Mouse (Mus musculus) bone marrow macrophage, adult 2 months (primary cell): ENCODE measurements around the gene Gm20388. TPM values are rescaled to one million over a fixed set of nuclear protein-coding genes. Genes with fewer than 3 reads are reported as not detected.

Experiments used
- H3K27ac ChIP-seq: 2 replicates; pipeline ENCODE4 v1.5.1; 2012; ENCODE audit warnings: low read depth, low read length; ENCODE audit not compliant: insufficient read depth
- H3K4me1 ChIP-seq: 2 replicates; pipeline ENCODE4 v1.6.1; 2012; ENCODE audit warnings: low read length; ENCODE audit not compliant: control insufficient read depth, insufficient read depth
- H3K4me3 ChIP-seq: 2 replicates; pipeline ENCODE4 v1.5.1; 2012; ENCODE audit warnings: mild to moderate bottlenecking, low read length, moderate library complexity; ENCODE audit not compliant: insufficient read depth
- CTCF ChIP-seq: IDR thresholded peaks from 2 replicates; pipeline ENCODE4 v1.5.1; 2012; ENCODE audit warnings: low read depth, mild to moderate bottlenecking, low read length, moderate library complexity
- POLR2A ChIP-seq: IDR thresholded peaks from 2 replicates; pipeline ENCODE4 v1.6.1; 2012; ENCODE audit warnings: mild to moderate bottlenecking, low read depth, low read length, borderline replicate concordance
- polyA plus RNA-seq: library from polyadenylated mRNA; stranded (reverse); fragments of >200 nt; gene quantifications from 2 replicates; pipeline ENCODE4 v1.2.4, GENCODE M21; 2012; ENCODE audit not compliant: missing spikeins, insufficient read depth, insufficient read length

Gene Gm20388
- polyA plus RNA-seq, 1 experiment = 32.7 TPM

- TF ChIP-seq CTCF (no peak), POLR2A (no peak)
- peaks cover 20% of the 10 kb centered on the region for H3K4me1 ChIP-seq
- H3K4me3 ChIP-seq = no peak overlapping the region
- no peak overlapping the region for H3K27ac ChIP-seq
Measured at GRCm38 (mm10) chr8:121697735-121698614, 1787.3 kb downstream of the Gm20388 start.

GRCm38 (mm10) chr8:121698615-121699101, 1788.0 kb downstream of the Gm20388 start:
- TF ChIP-seq CTCF (no peak), POLR2A (no peak)

GRCm38 (mm10) chr8:121699936-121700335, 1789.3 kb downstream of the Gm20388 start:
- Histone ChIP-seq H3K4me1 (peaks cover 16% of the 10 kb centered on the region), H3K27ac (no peak overlapping the region), H3K4me3 (no peak overlapping the region)
- TF ChIP-seq POLR2A (no peak), CTCF (no peak)

More at GRCm38 (mm10) chr8:121698615-121699101, 1788.0 kb downstream of the Gm20388 start:
- Histone ChIP-seq H3K27ac (no peak overlapping the region), H3K4me3 (no peak overlapping the region), H3K4me1 (peaks cover 20% of the 10 kb centered on the region)

DNA sequence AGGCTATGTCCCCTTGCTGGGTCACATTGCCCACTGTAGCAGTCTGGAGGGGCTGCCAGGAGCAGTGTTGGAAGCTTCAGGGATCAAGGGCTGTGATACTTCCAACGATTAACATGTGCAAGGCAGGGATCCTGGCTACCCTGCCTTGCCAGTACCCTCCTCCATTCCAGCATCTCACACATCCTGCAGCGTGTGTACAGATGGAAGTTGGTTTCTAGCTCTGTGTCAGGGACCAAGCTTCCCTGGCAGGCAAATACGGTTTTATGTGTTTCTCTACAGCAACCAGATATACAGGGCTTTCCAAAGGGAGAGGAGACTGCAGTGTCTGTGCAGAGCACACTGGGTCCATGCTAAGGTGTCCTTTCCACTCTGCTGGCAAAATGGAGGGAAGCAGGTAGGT, 1794.5 kb downstream of the Gm20388 start:
- TF ChIP-seq POLR2A = no peak
- no peak for TF ChIP-seq CTCF
- Histone ChIP-seq H3K27ac (no peak overlapping the region), H3K4me1 (no peaks in the 10 kb centered on the region), H3K4me3 (no peak overlapping the region)

- TF ChIP-seq POLR2A = no peak
- TF ChIP-seq CTCF = no peak
- Histone ChIP-seq H3K4me3 (no peak overlapping the region), H3K4me1 (no peaks in the 10 kb centered on the region), H3K27ac (no peak overlapping the region)
Measured at GRCm38 (mm10) chr8:121706956-121707355, 1796.3 kb downstream of the Gm20388 start.

- no peaks in the 10 kb centered on the region for H3K4me1 ChIP-seq
- H3K4me3 ChIP-seq = no peak overlapping the region
- H3K27ac ChIP-seq = no peak overlapping the region
- TF ChIP-seq CTCF (no peak), POLR2A (no peak)
Measured at GRCm38 (mm10) chr8:121708406-121708805, 1797.8 kb downstream of the Gm20388 start.

DNA sequence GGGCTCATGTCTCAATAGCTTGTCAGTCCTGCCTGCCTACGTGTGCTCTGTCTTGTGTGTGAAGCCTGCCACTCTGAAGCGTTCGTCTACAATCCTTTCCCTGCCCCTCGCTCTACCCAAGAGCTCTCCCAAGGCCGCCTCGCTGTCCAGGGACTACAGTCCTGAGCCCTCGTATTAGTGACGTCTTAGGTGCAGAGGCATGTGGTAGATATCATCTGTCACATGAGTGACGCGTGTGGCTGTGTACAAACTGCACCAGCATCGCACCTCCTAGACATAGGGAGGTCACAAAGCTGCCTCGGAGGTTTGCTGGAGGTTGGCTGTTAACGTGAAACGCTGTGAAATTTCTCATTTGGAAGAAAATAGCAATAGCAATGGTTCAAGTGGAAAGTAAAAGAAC, 1806.9 kb downstream of the Gm20388 start:
- TF ChIP-seq POLR2A = no peak
- TF ChIP-seq CTCF = no peak
- Histone ChIP-seq H3K4me3 (no peak overlapping the region), H3K27ac (no peak overlapping the region), H3K4me1 (no peaks in the 10 kb centered on the region)

DNA sequence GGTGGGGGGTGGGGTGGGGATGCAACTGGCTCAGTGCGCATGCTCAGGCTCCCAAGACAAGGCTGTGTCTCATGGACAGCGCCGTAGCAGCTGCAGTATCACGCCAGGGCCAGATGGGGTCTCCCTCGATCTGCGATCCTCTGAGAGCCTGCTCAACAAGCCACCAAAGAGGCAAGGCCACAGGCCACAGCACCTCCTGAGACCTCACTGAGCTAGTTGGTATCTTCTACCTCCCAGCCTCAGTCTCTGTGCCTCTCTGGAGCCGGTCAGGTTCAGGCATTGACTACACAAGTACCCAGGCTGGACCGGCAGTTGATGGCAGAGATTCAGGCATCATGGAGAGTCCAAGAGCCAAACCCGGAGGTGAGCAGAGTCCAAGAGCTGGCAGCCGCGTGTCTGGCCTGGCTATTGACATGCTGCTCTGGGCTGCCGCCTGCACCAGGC, 1807.4 kb downstream of the Gm20388 start:
- TF ChIP-seq CTCF (peak; percentile 50), POLR2A (no peak)
- no peak overlapping the region for H3K27ac ChIP-seq
- no peak overlapping the region for H3K4me3 ChIP-seq
- no peaks in the 10 kb centered on the region for H3K4me1 ChIP-seq

GRCm38 (mm10) chr8:121718925-121719324, 1808.3 kb downstream of the Gm20388 start:
- TF ChIP-seq CTCF = no peak
- Histone ChIP-seq H3K4me3 (no peak overlapping the region), H3K4me1 (no peaks in the 10 kb centered on the region), H3K27ac (no peak overlapping the region)

DNA sequence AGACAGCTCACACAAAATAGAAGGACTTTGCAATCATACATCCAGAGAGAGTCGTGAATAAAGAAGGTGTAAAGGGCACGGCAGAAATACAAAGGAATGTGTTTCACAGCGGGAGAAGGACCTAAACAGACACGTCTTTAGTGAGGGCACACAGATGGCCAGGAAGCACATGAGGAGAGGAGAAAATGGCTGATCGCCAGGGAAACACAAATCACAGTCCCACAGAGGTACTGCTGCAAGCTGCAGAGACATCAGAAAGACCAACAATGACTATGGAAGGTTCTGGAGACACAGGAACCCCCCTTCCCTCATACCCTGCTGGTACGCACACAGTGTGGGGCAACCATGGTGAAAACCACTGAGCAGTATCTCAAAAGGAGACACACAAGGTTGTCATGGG, 1810.4 kb downstream of the Gm20388 start:
- Histone ChIP-seq H3K27ac (no peak overlapping the region), H3K4me1 (no peaks in the 10 kb centered on the region), H3K4me3 (no peak overlapping the region)
- no peak for TF ChIP-seq CTCF
- no peak for TF ChIP-seq POLR2A

DNA sequence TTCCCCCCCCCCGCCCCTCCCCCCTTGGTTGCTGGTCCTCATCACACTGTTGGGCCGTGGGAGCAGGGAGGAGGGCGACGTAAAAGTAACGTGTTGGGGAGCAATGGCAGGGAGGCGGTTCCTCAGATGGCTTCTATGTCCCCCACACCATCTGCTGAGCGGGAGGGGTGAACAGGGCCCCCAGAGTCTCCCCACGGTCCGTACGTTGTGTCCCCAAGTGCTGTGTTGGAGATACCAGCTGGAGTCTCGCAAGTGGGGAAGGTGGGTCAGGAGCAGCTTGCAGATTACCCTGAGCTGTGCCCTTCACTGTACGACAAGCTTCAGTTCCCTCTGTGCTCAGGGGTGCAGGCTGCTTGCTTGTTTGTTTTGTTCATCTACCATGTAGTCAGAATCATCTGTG, 1813.2 kb downstream of the Gm20388 start:
- TF ChIP-seq CTCF (no peak), POLR2A (no peak)
- no peak overlapping the region for H3K4me3 ChIP-seq

More for the DNA sequence above, 1813.2 kb downstream of the Gm20388 start:
- Histone ChIP-seq H3K27ac (no peak overlapping the region), H3K4me1 (no peaks in the 10 kb centered on the region)
